Comparison of ENCODE assay signal across 8 mouse cellular contexts in the genomic region with DNA sequence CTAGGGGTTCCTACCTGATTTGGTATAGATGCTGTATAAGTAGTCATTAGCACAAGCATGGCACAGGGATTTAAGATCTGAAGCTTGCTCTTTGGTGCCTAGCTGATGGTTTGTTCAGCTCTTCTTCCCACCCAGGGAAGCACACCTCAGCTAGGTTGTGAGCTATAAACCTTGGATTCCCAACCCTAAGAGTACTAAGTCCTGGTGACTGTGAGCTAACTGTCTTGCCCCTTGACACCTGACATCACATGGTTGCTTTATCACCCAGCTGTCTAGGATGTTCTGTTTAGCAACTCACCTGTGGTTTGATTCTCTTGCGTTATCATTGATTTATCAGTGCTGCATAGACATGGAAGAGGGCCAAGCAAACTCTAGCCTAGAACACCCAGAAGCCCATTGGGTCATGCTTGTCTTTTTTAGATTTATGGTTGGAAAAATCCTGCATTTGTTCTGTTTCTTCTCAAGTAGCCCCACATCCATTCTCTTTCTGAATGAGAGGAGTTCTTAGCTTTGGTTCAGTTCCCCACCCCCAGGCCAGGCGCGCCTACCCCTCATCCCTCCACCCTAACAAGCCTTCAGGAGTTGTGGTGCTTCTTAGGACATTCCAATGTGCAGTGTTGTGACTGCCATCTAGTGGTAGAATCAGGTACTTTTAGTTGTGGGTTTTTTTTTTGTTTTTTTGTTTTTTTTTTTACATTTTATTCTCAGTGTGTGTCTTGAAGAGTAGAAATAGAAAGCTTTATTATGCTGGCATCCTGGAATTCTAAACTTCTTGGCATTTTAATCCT.
DNase-seq lines count a peak whose midpoint lies in the region; ATAC-seq and TF ChIP-seq lines count a peak whose summit lies in the region.

No protein-coding gene starts in this region.

- H3K9me3 ChIP-seq in heart, postnatal 0 days (replicated peaks; ENCODE audit: control insufficient read depth, low read length), result no peaks in the 10 kb centered on the region
- no peaks in the 10 kb centered on the region for H3K9me3 ChIP-seq in heart, embryonic 10.5 days

- TF ChIP-seq CTCF in heart, postnatal 0 days (IDR thresholded peaks at IDR 0.05; ENCODE audit: low read depth), result peak; percentile 81
- TF ChIP-seq CTCF in testis, adult 2 months (IDR thresholded peaks at IDR 0.05; ENCODE audit: control insufficient read depth, insufficient read depth, insufficient replicate concordance, low read depth, low read length), result peak; percentile 33; the same call in 1 of the 2 replicates

- no peaks in the 10 kb centered on the region for H3K36me3 ChIP-seq in heart, postnatal 0 days (replicated peaks; ENCODE audit: control insufficient read depth, insufficient read depth, low read length)
- H3K36me3 ChIP-seq in heart, embryonic 10.5 days, result no peaks in the 10 kb centered on the region
- H3K36me3 ChIP-seq in testis, adult 2 months (ENCODE audit: control insufficient read depth, insufficient read depth, low read length), result no peaks in the 10 kb centered on the region

- 25% methylated on average over 3 of the region's 3 CpGs for WGBS in heart, postnatal 0 days
- WGBS in heart, embryonic 10.5 days, result 33% methylated on average over 3 of the region's 3 CpGs

- no peak for ATAC-seq in heart, postnatal 0 days (ENCODE audit: insufficient read depth, low read depth)
- peak; percentile 86 for ATAC-seq in common myeloid progenitor, adult 5-6 weeks (replicated peaks; ENCODE audit: low read depth, poor library complexity, severe bottlenecking)
- no peak for ATAC-seq in erythroblast, adult 5-6 weeks (replicated peaks; ENCODE audit: low FRiP score, poor library complexity, severe bottlenecking)

- DNase-seq in heart, postnatal 0 days (ENCODE audit: low spot score), result peak; percentile 31
- DNase-seq in heart, embryonic 10.5 days (ENCODE audit: low spot score), result no peak
- DNase-seq in testis, postnatal 14 days (ENCODE audit: low spot score), result no peak
- DNase-seq in kidney, postnatal 10 days, result peak; percentile 38
- no peak for DNase-seq in adrenal gland, adult 8-10 months

- H3K4me1 ChIP-seq in heart, postnatal 0 days (ENCODE audit: control insufficient read depth, insufficient read depth), result no peaks in the 10 kb centered on the region
- no peaks in the 10 kb centered on the region for H3K4me1 ChIP-seq in heart, embryonic 10.5 days
- H3K4me1 ChIP-seq in testis, adult 2 months (ENCODE audit: control insufficient read depth, insufficient read depth, low read length), result no peaks in the 10 kb centered on the region

- TF ChIP-seq POLR2A in testis, adult 2 months (IDR thresholded peaks at IDR 0.05; ENCODE audit: control insufficient read depth, low read depth, low read length), result no peak

- H3K27ac ChIP-seq in heart, postnatal 0 days (ENCODE audit: low read depth), result no peak overlapping the region
- no peak overlapping the region for H3K27ac ChIP-seq in heart, embryonic 10.5 days
- H3K27ac ChIP-seq in testis, adult 2 months (ENCODE audit: control insufficient read depth, insufficient read depth, low read depth, low read length), result no peak overlapping the region

- H3K4me2 ChIP-seq in heart, postnatal 0 days (ENCODE audit: low read depth, low read length), result no peak overlapping the region

- H3K4me3 ChIP-seq in heart, postnatal 0 days (ENCODE audit: low read depth, low read length), result no peak overlapping the region
- no peak overlapping the region for H3K4me3 ChIP-seq in heart, embryonic 10.5 days
- H3K4me3 ChIP-seq in testis, adult 2 months (ENCODE audit: control insufficient read depth, low read depth, low read length), result no peak overlapping the region

- H3K27me3 ChIP-seq in heart, postnatal 0 days (ENCODE audit: control insufficient read depth, insufficient read depth, low read length), result no peaks in the 10 kb centered on the region
- H3K27me3 ChIP-seq in heart, embryonic 10.5 days (ENCODE audit: insufficient read depth, poor library complexity, severe bottlenecking), result no peaks in the 10 kb centered on the region
- no peaks in the 10 kb centered on the region for H3K27me3 ChIP-seq in testis, adult 2 months (ENCODE audit: control insufficient read depth, insufficient read depth, low read length)

- TF ChIP-seq EP300 in heart, postnatal 0 days (IDR thresholded peaks at IDR 0.05; ENCODE audit: low read depth), result no peak

- H3K9ac ChIP-seq in heart, postnatal 0 days (replicated peaks; ENCODE audit: low read depth, low read length), result no peak overlapping the region

Comparison
In these comparisons a context has a peak if more than half of its experiments do, and no peak if none do; other contexts are left out.
1. DNase-seq: peak in heart, postnatal 0 days (single experiment) and kidney, postnatal 10 days (single experiment); none in heart, embryonic 10.5 days (single experiment), testis, postnatal 14 days (single experiment) and adrenal gland, adult 8-10 months (single experiment).